Mouse (Mus musculus) bone marrow macrophage, adult 2 months (primary cell): ENCODE measurements at regions not wholly inside any gene's neighbourhood (a gene's known extent, or its start where the extent isn't known, plus 50 kb on each side); places are given as distances from the start of the nearest gene placed in this dataset.

Source experiments
- H3K27ac ChIP-seq: 2 replicates; pipeline ENCODE4 v1.5.1; 2012; ENCODE audit warnings: low read depth, low read length; ENCODE audit not compliant: insufficient read depth
- H3K4me1 ChIP-seq: 2 replicates; pipeline ENCODE4 v1.6.1; 2012; ENCODE audit warnings: low read length; ENCODE audit not compliant: control insufficient read depth, insufficient read depth
- H3K4me3 ChIP-seq: 2 replicates; pipeline ENCODE4 v1.5.1; 2012; ENCODE audit warnings: mild to moderate bottlenecking, low read length, moderate library complexity; ENCODE audit not compliant: insufficient read depth
- CTCF ChIP-seq: IDR thresholded peaks from 2 replicates; pipeline ENCODE4 v1.5.1; 2012; ENCODE audit warnings: low read depth, mild to moderate bottlenecking, low read length, moderate library complexity
- POLR2A ChIP-seq: IDR thresholded peaks from 2 replicates; pipeline ENCODE4 v1.6.1; 2012; ENCODE audit warnings: mild to moderate bottlenecking, low read depth, low read length, borderline replicate concordance

GRCm38 (mm10) chr9:13905086-13905669, 77.7 kb downstream of the Fam76b start:
- TF ChIP-seq CTCF = no peak
- TF ChIP-seq POLR2A = no peak
- Histone ChIP-seq H3K4me3 (no peak overlapping the region), H3K4me1 (no peaks in the 10 kb centered on the region), H3K27ac (no peak overlapping the region)

- Histone ChIP-seq H3K27ac (no peak overlapping the region), H3K4me3 (no peak overlapping the region), H3K4me1 (no peaks in the 10 kb centered on the region)
- TF ChIP-seq POLR2A = no peak
- TF ChIP-seq CTCF = no peak
These were observed 79.2 kb downstream of the Fam76b start for GRCm38 (mm10) chr9:13906736-13907135.

GRCm38 (mm10) chr9:13909604-13910003, 82.1 kb downstream of the Fam76b start:
- TF ChIP-seq POLR2A (no peak), CTCF (no peak)
- Histone ChIP-seq H3K4me1 (no peaks in the 10 kb centered on the region), H3K27ac (no peak overlapping the region), H3K4me3 (no peak overlapping the region)

GRCm38 (mm10) chr9:13910091-13910490, 82.6 kb downstream of the Fam76b start:
- H3K4me1 ChIP-seq = no peaks in the 10 kb centered on the region
- H3K4me3 ChIP-seq = no peak overlapping the region
- TF ChIP-seq POLR2A (no peak), CTCF (no peak)
- H3K27ac ChIP-seq = no peak overlapping the region

GRCm38 (mm10) chr9:13913459-13913858, 85.9 kb downstream of the Fam76b start:
- no peak overlapping the region for H3K4me3 ChIP-seq
- TF ChIP-seq POLR2A = no peak
- TF ChIP-seq CTCF = no peak

GRCm38 (mm10) chr9:13914131-13914530, 86.6 kb downstream of the Fam76b start:
- H3K27ac ChIP-seq = no peak overlapping the region
- TF ChIP-seq POLR2A (no peak), CTCF (no peak)
- H3K4me1 ChIP-seq = no peaks in the 10 kb centered on the region
- H3K4me3 ChIP-seq = no peak overlapping the region

More at GRCm38 (mm10) chr9:13913459-13913858, 85.9 kb downstream of the Fam76b start:
- H3K27ac ChIP-seq = no peak overlapping the region
- no peaks in the 10 kb centered on the region for H3K4me1 ChIP-seq

- TF ChIP-seq CTCF = no peak
- no peak for TF ChIP-seq POLR2A
- H3K4me3 ChIP-seq = no peak overlapping the region
- H3K4me1 ChIP-seq = no peaks in the 10 kb centered on the region
- no peak overlapping the region for H3K27ac ChIP-seq
These were observed 87.3 kb downstream of the Fam76b start for GRCm38 (mm10) chr9:13914847-13915246.

GRCm38 (mm10) chr9:13916837-13917236, 89.3 kb downstream of the Fam76b start:
- no peaks in the 10 kb centered on the region for H3K4me1 ChIP-seq
- H3K4me3 ChIP-seq = no peak overlapping the region
- no peak for TF ChIP-seq POLR2A
- no peak for TF ChIP-seq CTCF
- H3K27ac ChIP-seq = no peak overlapping the region

GRCm38 (mm10) chr9:13918606-13919202, 91.2 kb downstream of the Fam76b start:
- no peak for TF ChIP-seq CTCF
- no peak for TF ChIP-seq POLR2A
- Histone ChIP-seq H3K27ac (no peak overlapping the region), H3K4me3 (no peak overlapping the region), H3K4me1 (no peaks in the 10 kb centered on the region)

GRCm38 (mm10) chr9:13919739-13920410, 92.4 kb downstream of the Fam76b start:
- H3K27ac ChIP-seq = no peak overlapping the region
- no peak overlapping the region for H3K4me3 ChIP-seq
- no peak for TF ChIP-seq POLR2A
- no peak for TF ChIP-seq CTCF
- H3K4me1 ChIP-seq = no peaks in the 10 kb centered on the region
